Mouse (Mus musculus) intestine, postnatal 0 days (tissue): Measurements from ENCODE around the gene Muc4. TPM values are rescaled to one million over a fixed set of nuclear protein-coding genes. Genes with fewer than 3 reads are reported as not detected.

Experiments
- ATAC-seq: fragments of 200-750 bp; cut with Nextera tagmentation; 2 replicates; pipeline ENCODE4 v1.8.0; 2017; ENCODE audit warnings: mild to moderate bottlenecking, moderate TSS enrichment, moderate library complexity
- H3K27ac ChIP-seq: fragments of 300-500 bp; sonication (generic); 2 replicates; pipeline ENCODE4 v1.5.1; 2014; ENCODE audit warnings: mild to moderate bottlenecking, low read depth, low read length, moderate library complexity
- H3K27me3 ChIP-seq: fragments of 300-500 bp; sonication (generic); replicated peaks from 2 replicates; pipeline ENCODE4 v1.6.1; 2014; ENCODE audit warnings: low read length, mixed read lengths; ENCODE audit not compliant: control insufficient read depth, insufficient read depth
- H3K36me3 ChIP-seq: fragments of 300-500 bp; sonication (generic); 2 replicates; pipeline ENCODE4 v1.6.1; 2014; ENCODE audit warnings: mild to moderate bottlenecking, moderate library complexity; ENCODE audit not compliant: control insufficient read depth, insufficient read depth
- H3K4me1 ChIP-seq: fragments of 300-500 bp; sonication (generic); replicated peaks from 2 replicates; pipeline ENCODE4 v1.6.1; 2014; ENCODE audit warnings: antibody characterized with exemption, low read length, mixed read lengths; ENCODE audit not compliant: control insufficient read depth, insufficient read depth
- H3K4me2 ChIP-seq: fragments of 300-500 bp; sonication (generic); replicated peaks from 2 replicates; pipeline ENCODE4 v1.6.1; 2014; ENCODE audit warnings: low read depth, mild to moderate bottlenecking, moderate library complexity
- H3K4me3 ChIP-seq: fragments of 300-500 bp; sonication (generic); 2 replicates; pipeline ENCODE4 v1.5.1; 2014; ENCODE audit warnings: low read depth, low read length
- H3K9ac ChIP-seq: fragments of 300-500 bp; sonication (generic); 2 replicates; pipeline ENCODE4 v1.6.1; 2014; ENCODE audit warnings: mild to moderate bottlenecking, low read depth, low read length
- H3K9me3 ChIP-seq: fragments of 300-500 bp; sonication (generic); 2 replicates; pipeline ENCODE4 v1.6.1; 2016; ENCODE audit warnings: mixed run types; ENCODE audit not compliant: control insufficient read depth
- CTCF ChIP-seq: sonication (generic); IDR thresholded peaks from 2 replicates; pipeline ENCODE4 v1.5.1; 2016; ENCODE audit warnings: low read depth, mild to moderate bottlenecking, control low read depth, antibody characterized with exemption, moderate library complexity
- WGBS: fragments of 180-500 bp; shearing (Covaris S2); extraction: QIAGEN DNeasy Blood & Tissue Kit; methylation state at CpG from one replicate; pipeline ENCODE4 v1.1.7; 2014; 5-methylcytosine and 5-hydroxymethylcytosine counted together
- polyA plus RNA-seq: library from polyadenylated mRNA; unstranded; fragments of >200 nt; fragmentation: Nextera tagmentation; extraction: Ambion mirVana; gene quantifications from 2 replicates; pipeline ENCODE4 v1.2.1, GENCODE M21; 2015

Muc4 gene
- polyA plus RNA-seq, 1 experiment from 2014 or later: 0.95 TPM

- Histone ChIP-seq H3K27me3 (no peaks in the 10 kb centered on the region), H3K9ac (no peak overlapping the region), H3K4me2 (no peak overlapping the region), H3K4me1 (no peaks in the 10 kb centered on the region; the same call in 1 of the 2 replicates), H3K9me3 (no peaks in the 10 kb centered on the region), H3K27ac (no peak overlapping the region), H3K36me3 (no peaks in the 10 kb centered on the region), H3K4me3 (no peak overlapping the region)
- no peak for ATAC-seq
- TF ChIP-seq CTCF: no peak
- WGBS: 47% methylated on average over 5 of the region's 5 CpGs
Measured at GRCm38 (mm10) chr16:32803901-32804300, 68.2 kb downstream of the Muc4 start.

GRCm38 (mm10) chr16:32805151-32805550, 69.5 kb downstream of the Muc4 start:
- Histone ChIP-seq H3K36me3 (no peaks in the 10 kb centered on the region), H3K4me2 (no peak overlapping the region), H3K4me3 (no peak overlapping the region), H3K27ac (no peak overlapping the region), H3K9ac (no peak overlapping the region), H3K27me3 (no peaks in the 10 kb centered on the region), H3K4me1 (no peaks in the 10 kb centered on the region; the same call in 1 of the 2 replicates), H3K9me3 (no peaks in the 10 kb centered on the region)
- ATAC-seq: no peak
- WGBS: 58% methylated on average over 7 of the region's 7 CpGs
- no peak for TF ChIP-seq CTCF

- peak; percentile 38 for TF ChIP-seq CTCF
- no peaks in the 10 kb centered on the region; the same call in 1 of the 2 replicates for H3K4me1 ChIP-seq
- H3K9me3 ChIP-seq: no peaks in the 10 kb centered on the region
- no peak overlapping the region for H3K9ac ChIP-seq
- peak overlapping the region; percentile 28; the same call in 1 of the 2 replicates for H3K27ac ChIP-seq
- ATAC-seq: peak; percentile 76
- no peaks in the 10 kb centered on the region for H3K36me3 ChIP-seq
- H3K4me3 ChIP-seq: no peak overlapping the region
- WGBS: 44% methylated on average over 8 of the region's 8 CpGs
- no peaks in the 10 kb centered on the region for H3K27me3 ChIP-seq
- H3K4me2 ChIP-seq: 0 out of 2 replicates have a peak overlapping the region, but pooled peaks have one; percentile 17
Measured at GRCm38 (mm10) chr16:32807408-32808185, 71.9 kb downstream of the Muc4 start.

GRCm38 (mm10) chr16:32810321-32810720, 74.6 kb downstream of the Muc4 start, which contains the start of gene Smbd1:
Smbd1 (minus strand) TSS chr16:32810477.
- H3K9ac ChIP-seq: no peak within 1 kb of the TSS
- H3K27ac ChIP-seq: no peak within 1 kb of the TSS
- no peaks in the 10 kb centered on the region for H3K9me3 ChIP-seq
- WGBS: 55% methylated on average over 4 of the region's 4 CpGs
- ATAC-seq: peak; percentile 76
- H3K36me3 ChIP-seq: no peaks in the 10 kb centered on the region
- H3K27me3 ChIP-seq: no peaks in the 10 kb centered on the region
- no peak within 1 kb of the TSS for H3K4me3 ChIP-seq
- peaks cover 8% of the 10 kb centered on the region; the same call in 1 of the 2 replicates for H3K4me1 ChIP-seq
- peak; percentile 64 for TF ChIP-seq CTCF
- H3K4me2 ChIP-seq: no peak within 1 kb of the TSS

- no peaks in the 10 kb centered on the region for H3K36me3 ChIP-seq
- peak overlapping the region; percentile 47 for H3K4me2 ChIP-seq
- H3K27ac ChIP-seq: no peak overlapping the region
- no peaks in the 10 kb centered on the region for H3K9me3 ChIP-seq
- TF ChIP-seq CTCF: peak; percentile 97
- H3K4me1 ChIP-seq: peaks cover 8% of the 10 kb centered on the region; the same call in 1 of the 2 replicates
- 0 out of 2 replicates have a peak overlapping the region, but pooled peaks have one; percentile 11 for H3K4me3 ChIP-seq
- no peak for ATAC-seq
- H3K27me3 ChIP-seq: no peaks in the 10 kb centered on the region
- WGBS: 2% methylated on average over 9 of the region's 9 CpGs
- H3K9ac ChIP-seq: no peak overlapping the region
Measured at GRCm38 (mm10) chr16:32812888-32813361, 77.2 kb downstream of the Muc4 start.

GRCm38 (mm10) chr16:32813362-32813761, 77.7 kb downstream of the Muc4 start:
- H3K36me3 ChIP-seq: no peaks in the 10 kb centered on the region
- no peak for ATAC-seq
- H3K4me1 ChIP-seq: 0 out of 2 replicates have a peak, but pooled peaks cover 8% of the 10 kb centered on the region
- H3K27me3 ChIP-seq: no peaks in the 10 kb centered on the region
- H3K27ac ChIP-seq: no peak overlapping the region
- WGBS: 49% methylated on average over 9 of the region's 9 CpGs
- H3K4me2 ChIP-seq: peak overlapping the region; percentile 47
- no peak overlapping the region for H3K9ac ChIP-seq
- H3K9me3 ChIP-seq: no peaks in the 10 kb centered on the region
- no peak for TF ChIP-seq CTCF
- H3K4me3 ChIP-seq: 0 out of 2 replicates have a peak overlapping the region, but pooled peaks have one; percentile 11
